Mouse (Mus musculus): ENCODE results near the gene Fastkd5. TPM values are rescaled to one million over a fixed set of nuclear protein-coding genes. Genes with fewer than 3 reads are reported as not detected.

Gene Fastkd5
- polyA plus RNA-seq, 1 experiment from 2014 or later, result 13.9 TPM

DNA sequence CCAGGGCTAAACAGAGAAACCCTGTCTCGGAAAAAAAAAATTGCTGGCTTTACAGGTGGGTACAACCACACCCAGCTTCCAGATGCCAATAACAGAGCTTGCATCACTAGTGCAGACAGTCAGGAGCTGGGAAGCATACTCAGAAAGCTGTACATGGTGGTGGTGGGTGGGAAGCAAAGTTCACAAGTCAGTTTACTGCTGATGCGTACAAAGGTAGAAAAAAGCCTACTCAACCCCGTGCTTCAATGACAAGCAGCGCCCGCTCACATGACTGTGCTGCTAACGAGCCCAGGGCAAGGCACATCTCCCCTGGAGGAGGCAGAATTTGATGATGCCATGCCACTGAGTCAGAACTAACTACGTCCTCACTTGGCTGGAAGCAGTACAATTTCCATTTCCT lies 10.9 kb downstream of the Fastkd5 start:
- Histone ChIP-seq H3K27me3 (ENCODE audit: control insufficient read depth, insufficient read depth, low read length) (no peaks in the 10 kb centered on the region), H3K27ac (ENCODE audit: low read length) (no peak overlapping the region), H3K9me3 (replicated peaks; ENCODE audit: control insufficient read depth, low read length) (no peaks in the 10 kb centered on the region), H3K36me3 (ENCODE audit: control insufficient read depth, insufficient read depth) (peaks cover 34% of the 10 kb centered on the region), H3K4me2 (ENCODE audit: low read depth, low read length) (no peak overlapping the region), H3K4me1 (ENCODE audit: control insufficient read depth, insufficient read depth, low read length) (no peaks in the 10 kb centered on the region), H3K9ac (ENCODE audit: low read length) (no peak overlapping the region), H3K4me3 (ENCODE audit: low read length) (no peak overlapping the region)
- WGBS, result 88% methylated on average over 7 of the region's 7 CpGs
- ATAC-seq (replicated peaks; ENCODE audit: extremely low read depth, insufficient read depth, low FRiP score), result no peak

DNA sequence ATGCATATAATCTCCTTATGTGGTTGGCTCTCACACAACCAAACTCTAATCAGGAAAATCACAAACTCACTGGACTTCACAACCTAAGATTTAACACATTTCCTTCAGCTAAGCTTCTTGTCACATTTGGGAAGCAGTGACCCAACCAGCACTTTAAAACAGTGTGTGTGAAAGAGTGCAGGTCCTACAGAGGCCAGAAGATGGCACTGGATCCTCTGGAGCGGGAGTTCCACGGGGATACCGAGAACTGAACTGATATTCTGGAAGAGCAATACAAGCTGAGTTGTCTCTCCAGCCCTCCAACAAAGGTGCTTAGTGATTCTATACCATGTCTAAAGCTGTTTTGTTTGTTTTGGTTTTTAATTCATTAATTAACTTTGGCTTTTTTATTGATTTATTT lies 16.7 kb downstream of the Fastkd5 start:
- no peaks in the 10 kb centered on the region for H3K9me3 ChIP-seq (replicated peaks; ENCODE audit: control insufficient read depth, low read length)
- no peak overlapping the region for H3K4me2 ChIP-seq (ENCODE audit: low read depth, low read length)
- no peak overlapping the region for H3K9ac ChIP-seq (ENCODE audit: low read length)
- H3K27ac ChIP-seq (ENCODE audit: low read length), result no peak overlapping the region
- no peak for ATAC-seq (replicated peaks; ENCODE audit: extremely low read depth, insufficient read depth, low FRiP score)
- 75% methylated on average over 3 of the region's 3 CpGs for WGBS
- H3K36me3 ChIP-seq (ENCODE audit: control insufficient read depth, insufficient read depth), result peaks cover 24% of the 10 kb centered on the region
- H3K27me3 ChIP-seq (ENCODE audit: control insufficient read depth, insufficient read depth, low read length), result no peaks in the 10 kb centered on the region
- H3K4me3 ChIP-seq (ENCODE audit: low read length), result no peak overlapping the region
- no peaks in the 10 kb centered on the region for H3K4me1 ChIP-seq (ENCODE audit: control insufficient read depth, insufficient read depth, low read length)

- Histone ChIP-seq H3K27me3 (ENCODE audit: control insufficient read depth, insufficient read depth, low read length) (no peaks in the 10 kb centered on the region), H3K4me1 (ENCODE audit: control insufficient read depth, insufficient read depth, low read length) (no peaks in the 10 kb centered on the region), H3K9ac (ENCODE audit: low read length) (no peak overlapping the region), H3K9me3 (replicated peaks; ENCODE audit: control insufficient read depth, low read length) (no peaks in the 10 kb centered on the region), H3K27ac (ENCODE audit: low read length) (no peak overlapping the region), H3K4me2 (ENCODE audit: low read depth, low read length) (no peak overlapping the region), H3K36me3 (ENCODE audit: control insufficient read depth, insufficient read depth) (peaks cover 35% of the 10 kb centered on the region), H3K4me3 (ENCODE audit: low read length) (no peak overlapping the region)
- 82% methylated on average over 4 of the region's 4 CpGs for WGBS
- no peak for ATAC-seq (replicated peaks; ENCODE audit: extremely low read depth, insufficient read depth, low FRiP score)
Measured at GRCm38 (mm10) chr2:130602195-130602594, 27.6 kb downstream of the Fastkd5 start.

DNA sequence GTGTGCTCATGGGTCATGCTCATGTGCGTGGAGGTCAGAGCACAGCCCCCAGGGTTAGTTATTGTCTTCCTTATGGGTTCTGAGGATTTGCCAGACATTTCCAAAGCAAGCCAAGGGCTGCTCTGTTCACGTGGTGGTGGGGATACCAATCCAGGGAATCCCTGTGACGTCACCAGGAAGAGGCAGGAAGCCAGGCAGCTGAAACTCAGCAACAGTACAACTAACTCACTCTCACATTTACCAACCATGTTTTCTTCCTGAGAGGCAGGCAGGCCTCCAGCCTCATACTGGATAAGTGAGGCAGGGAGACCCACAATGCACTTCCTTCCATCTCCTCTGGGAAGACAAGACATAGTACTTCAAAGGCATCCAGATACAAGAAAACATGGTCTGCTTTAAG lies 31.4 kb downstream of the Fastkd5 start:
- Histone ChIP-seq H3K4me3 (ENCODE audit: low read length) (no peak overlapping the region), H3K27me3 (ENCODE audit: control insufficient read depth, insufficient read depth, low read length) (no peaks in the 10 kb centered on the region), H3K9ac (ENCODE audit: low read length) (no peak overlapping the region), H3K4me2 (ENCODE audit: low read depth, low read length) (no peak overlapping the region), H3K27ac (ENCODE audit: low read length) (no peak overlapping the region), H3K9me3 (replicated peaks; ENCODE audit: control insufficient read depth, low read length) (no peaks in the 10 kb centered on the region), H3K4me1 (ENCODE audit: control insufficient read depth, insufficient read depth, low read length) (no peaks in the 10 kb centered on the region), H3K36me3 (ENCODE audit: control insufficient read depth, insufficient read depth) (peaks cover 33% of the 10 kb centered on the region)
- no peak for ATAC-seq (replicated peaks; ENCODE audit: extremely low read depth, insufficient read depth, low FRiP score)
- 61% methylated on average over 3 of the region's 3 CpGs for WGBS

GRCm38 (mm10) chr2:130597601-130598010 lies 32.2 kb downstream of the Fastkd5 start:
- Histone ChIP-seq H3K9ac (ENCODE audit: low read length) (no peak overlapping the region), H3K36me3 (ENCODE audit: control insufficient read depth, insufficient read depth) (peaks cover 26% of the 10 kb centered on the region), H3K27ac (ENCODE audit: low read length) (no peak overlapping the region), H3K27me3 (ENCODE audit: control insufficient read depth, insufficient read depth, low read length) (no peaks in the 10 kb centered on the region), H3K4me1 (ENCODE audit: control insufficient read depth, insufficient read depth, low read length) (no peaks in the 10 kb centered on the region), H3K4me3 (ENCODE audit: low read length) (no peak overlapping the region), H3K4me2 (ENCODE audit: low read depth, low read length) (no peak overlapping the region), H3K9me3 (replicated peaks; ENCODE audit: control insufficient read depth, low read length) (no peaks in the 10 kb centered on the region)
- no peak; the same call in 1 of the 2 replicates for ATAC-seq (replicated peaks; ENCODE audit: extremely low read depth, insufficient read depth, low FRiP score)
- 12% methylated on average over 1 of the region's 1 CpGs for WGBS

- Histone ChIP-seq H3K27ac (ENCODE audit: low read length) (no peak overlapping the region), H3K4me3 (ENCODE audit: low read length) (no peak overlapping the region), H3K9ac (ENCODE audit: low read length) (no peak overlapping the region), H3K27me3 (ENCODE audit: control insufficient read depth, insufficient read depth, low read length) (no peaks in the 10 kb centered on the region), H3K9me3 (replicated peaks; ENCODE audit: control insufficient read depth, low read length) (no peaks in the 10 kb centered on the region), H3K4me2 (ENCODE audit: low read depth, low read length) (no peak overlapping the region), H3K36me3 (ENCODE audit: control insufficient read depth, insufficient read depth) (peaks cover 33% of the 10 kb centered on the region), H3K4me1 (ENCODE audit: control insufficient read depth, insufficient read depth, low read length) (no peaks in the 10 kb centered on the region)
- 62% methylated on average over 1 of the region's 1 CpGs for WGBS
- no peak for ATAC-seq (replicated peaks; ENCODE audit: extremely low read depth, insufficient read depth, low FRiP score)
Measured at GRCm38 (mm10) chr2:130595596-130595995, 34.2 kb downstream of the Fastkd5 start.

GRCm38 (mm10) chr2:130591016-130591415 lies 38.8 kb downstream of the Fastkd5 start:
- H3K27me3 ChIP-seq (ENCODE audit: control insufficient read depth, insufficient read depth, low read length), result no peaks in the 10 kb centered on the region
- no peaks in the 10 kb centered on the region for H3K9me3 ChIP-seq (replicated peaks; ENCODE audit: control insufficient read depth, low read length)
- no peak overlapping the region for H3K4me3 ChIP-seq (ENCODE audit: low read length)
- H3K27ac ChIP-seq (ENCODE audit: low read length), result no peak overlapping the region
- H3K36me3 ChIP-seq (ENCODE audit: control insufficient read depth, insufficient read depth), result peaks cover 21% of the 10 kb centered on the region
- 97% methylated on average over 2 of the region's 2 CpGs for WGBS
- ATAC-seq (replicated peaks; ENCODE audit: extremely low read depth, insufficient read depth, low FRiP score), result no peak
- no peak overlapping the region for H3K4me2 ChIP-seq (ENCODE audit: low read depth, low read length)
- no peak overlapping the region for H3K9ac ChIP-seq (ENCODE audit: low read length)
- H3K4me1 ChIP-seq (ENCODE audit: control insufficient read depth, insufficient read depth, low read length), result peaks cover 4% of the 10 kb centered on the region; the same call in 1 of the 2 replicates

DNA sequence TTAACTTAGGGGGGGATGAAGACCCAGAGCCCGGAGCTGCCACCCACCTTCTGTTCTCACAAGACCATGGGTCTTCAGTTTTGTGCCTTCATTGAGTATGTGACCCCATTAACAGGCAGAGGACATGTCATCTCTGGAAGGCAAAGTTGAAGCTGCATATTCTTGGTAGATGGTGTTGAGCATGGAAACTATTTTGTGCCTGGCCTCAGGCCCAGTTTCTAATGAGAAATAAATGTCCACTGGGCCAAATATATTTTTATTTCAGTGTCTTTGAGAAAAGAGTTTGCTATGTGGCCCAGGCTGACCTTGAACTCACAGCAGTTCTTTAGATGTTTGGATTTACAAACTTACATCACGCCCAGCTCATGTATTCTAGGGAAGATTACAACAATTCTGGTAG lies 40.1 kb downstream of the Fastkd5 start:
- Histone ChIP-seq H3K4me3 (ENCODE audit: low read length) (no peak overlapping the region), H3K4me2 (ENCODE audit: low read depth, low read length) (no peak overlapping the region), H3K9me3 (replicated peaks; ENCODE audit: control insufficient read depth, low read length) (no peaks in the 10 kb centered on the region), H3K27ac (ENCODE audit: low read length) (no peak overlapping the region), H3K9ac (ENCODE audit: low read length) (no peak overlapping the region), H3K27me3 (ENCODE audit: control insufficient read depth, insufficient read depth, low read length) (no peaks in the 10 kb centered on the region), H3K4me1 (ENCODE audit: control insufficient read depth, insufficient read depth, low read length) (peaks cover 4% of the 10 kb centered on the region; the same call in 1 of the 2 replicates), H3K36me3 (ENCODE audit: control insufficient read depth, insufficient read depth) (peaks cover 17% of the 10 kb centered on the region)
- no peak for ATAC-seq (replicated peaks; ENCODE audit: extremely low read depth, insufficient read depth, low FRiP score)
- WGBS, result 88% methylated on average over 2 of the region's 2 CpGs

GRCm38 (mm10) chr2:130589157-130589556 lies 40.7 kb downstream of the Fastkd5 start:
- H3K4me3 ChIP-seq (ENCODE audit: low read length), result no peak overlapping the region
- WGBS, result 70% methylated on average over 4 of the region's 4 CpGs
- H3K9ac ChIP-seq (ENCODE audit: low read length), result no peak overlapping the region
- no peak overlapping the region for H3K4me2 ChIP-seq (ENCODE audit: low read depth, low read length)
- H3K27ac ChIP-seq (ENCODE audit: low read length), result no peak overlapping the region
- peaks cover 17% of the 10 kb centered on the region for H3K36me3 ChIP-seq (ENCODE audit: control insufficient read depth, insufficient read depth)
- H3K27me3 ChIP-seq (ENCODE audit: control insufficient read depth, insufficient read depth, low read length), result 0 out of 2 replicates have a peak, but pooled peaks cover 3% of the 10 kb centered on the region
- ATAC-seq (replicated peaks; ENCODE audit: extremely low read depth, insufficient read depth, low FRiP score), result peak; percentile 32; the same call in 1 of the 2 replicates
- no peaks in the 10 kb centered on the region for H3K9me3 ChIP-seq (replicated peaks; ENCODE audit: control insufficient read depth, low read length)
- peaks cover 7% of the 10 kb centered on the region for H3K4me1 ChIP-seq (ENCODE audit: control insufficient read depth, insufficient read depth, low read length)

Data from heart, embryonic 16.5 days (tissue).